Mouse (Mus musculus): ENCODE results near the gene Frmd5. TPM values are rescaled to one million over a fixed set of nuclear protein-coding genes. Genes with fewer than 3 reads are reported as not detected.

The Frmd5 gene
- polyA plus RNA-seq, 1 experiment from 2014 or later, result 0.47 TPM

GRCm38 (mm10) chr2:121761861-121762260 is 45.0 kb downstream of the Frmd5 start:
- no peak for DNase-seq (ENCODE audit: low spot score)

- no peak for DNase-seq (ENCODE audit: low spot score)
These were observed 45.5 kb downstream of the Frmd5 start for GRCm38 (mm10) chr2:121761281-121761795.

- no peak for DNase-seq (ENCODE audit: low spot score)
These were observed 46.2 kb downstream of the Frmd5 start for GRCm38 (mm10) chr2:121760646-121761045.

- no peak for DNase-seq (ENCODE audit: low spot score)
These were observed 48.6 kb downstream of the Frmd5 start for GRCm38 (mm10) chr2:121758258-121758657.

- no peak for DNase-seq (ENCODE audit: low spot score)
These were observed 50.6 kb downstream of the Frmd5 start for GRCm38 (mm10) chr2:121756336-121756735.

- DNase-seq (ENCODE audit: low spot score), result no peak
These were observed 51.8 kb downstream of the Frmd5 start for GRCm38 (mm10) chr2:121755056-121755455.

- no peak for DNase-seq (ENCODE audit: low spot score)
These were observed 56.8 kb downstream of the Frmd5 start for GRCm38 (mm10) chr2:121750121-121750520.

- no peak for DNase-seq (ENCODE audit: low spot score)
These were observed 65.7 kb downstream of the Frmd5 start for GRCm38 (mm10) chr2:121741151-121741550.

- DNase-seq (ENCODE audit: low spot score), result no peak
These were observed 67.5 kb downstream of the Frmd5 start for GRCm38 (mm10) chr2:121739410-121739809.

GRCm38 (mm10) chr2:121733426-121733825 is 73.5 kb downstream of the Frmd5 start:
- no peak for DNase-seq (ENCODE audit: low spot score)

- DNase-seq (ENCODE audit: low spot score), result no peak
These were observed 76.4 kb downstream of the Frmd5 start for GRCm38 (mm10) chr2:121730486-121730885.

GRCm38 (mm10) chr2:121728907-121729575 is 77.8 kb downstream of the Frmd5 start:
- no peak for DNase-seq (ENCODE audit: low spot score)

- no peak for DNase-seq (ENCODE audit: low spot score)
These were observed 82.0 kb downstream of the Frmd5 start for GRCm38 (mm10) chr2:121724866-121725265.

- no peak for DNase-seq (ENCODE audit: low spot score)
These were observed 83.1 kb downstream of the Frmd5 start for GRCm38 (mm10) chr2:121723796-121724195.

GRCm38 (mm10) chr2:121719000-121719399 is 87.9 kb downstream of the Frmd5 start:
- DNase-seq (ENCODE audit: low spot score), result no peak

- DNase-seq (ENCODE audit: low spot score), result no peak
These were observed 89.8 kb downstream of the Frmd5 start for GRCm38 (mm10) chr2:121717133-121717532.

- no peak for DNase-seq (ENCODE audit: low spot score)
These were observed 93.3 kb downstream of the Frmd5 start for GRCm38 (mm10) chr2:121713567-121713966.

- DNase-seq (ENCODE audit: low spot score), result peak; percentile 4
These were observed 95.0 kb downstream of the Frmd5 start for GRCm38 (mm10) chr2:121711748-121712384.

- no peak for DNase-seq (ENCODE audit: low spot score)
These were observed 97.8 kb downstream of the Frmd5 start for GRCm38 (mm10) chr2:121709096-121709495.

- no peak for DNase-seq (ENCODE audit: low spot score)
These were observed 99.4 kb downstream of the Frmd5 start for GRCm38 (mm10) chr2:121707461-121707860.

- no peak for DNase-seq (ENCODE audit: low spot score)
These were observed 101.1 kb downstream of the Frmd5 start for GRCm38 (mm10) chr2:121705756-121706155.

- no peak for DNase-seq (ENCODE audit: low spot score)
These were observed 107.6 kb downstream of the Frmd5 start for GRCm38 (mm10) chr2:121699331-121699730.

GRCm38 (mm10) chr2:121695436-121695835 is 111.5 kb downstream of the Frmd5 start:
- peak; percentile 35 for DNase-seq (ENCODE audit: low spot score)
